Mouse (Mus musculus): ENCODE measurements around the gene 2810408A11Rik.

DNA sequence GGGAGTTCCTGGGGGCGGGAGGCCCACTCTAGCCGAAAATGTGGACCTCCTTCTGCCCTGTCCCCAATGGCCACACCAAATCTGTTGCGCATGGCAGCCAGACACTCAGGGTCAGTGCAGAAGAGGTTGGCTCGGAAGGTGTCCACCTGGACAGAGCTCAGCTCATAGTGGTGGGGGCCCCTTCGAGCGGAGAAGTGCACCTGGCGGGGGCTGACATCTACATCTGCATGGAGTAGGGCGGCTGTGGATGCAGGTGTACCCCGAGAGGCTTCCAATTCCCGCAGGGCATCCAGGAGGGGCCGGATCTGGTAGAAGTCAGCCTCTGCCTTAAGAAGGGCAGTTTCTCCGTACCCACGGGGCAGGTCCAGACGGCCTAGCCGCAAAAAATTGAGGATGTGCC is 21.1 kb downstream of the 2810408A11Rik start:
- TF ChIP-seq CTCF (IDR thresholded peaks at IDR 0.05; ENCODE audit: low read depth, low read length), result no peak
- no peak for TF ChIP-seq POLR2A (IDR thresholded peaks at IDR 0.05; ENCODE audit: insufficient read depth, low read length)
